ENCODE assay signal across 9 mouse cellular contexts in genomic region chr3:51395461-51396145, GRCm38 (mm10). TPM values are rescaled to one million over a fixed set of nuclear protein-coding genes. Genes with fewer than 3 reads are reported as not detected.
DNase-seq lines count a peak whose midpoint lies in the region; ATAC-seq lines count a peak whose summit lies in the region.
"Had no signal": no experiment of that assay in that cellular context is flagged by ENCODE, and none has a peak within 500 bp of the region (broad histone marks: within the 10 kb centered on the region; RNA-seq: fewer than 3 reads in every experiment).

No protein-coding gene starts in this region.

- peak overlapping the region; percentile 62 for H3K4me3 ChIP-seq in hindbrain, embryonic 10.5 days
- H3K4me3 ChIP-seq in hindbrain, embryonic 16.5 days (ENCODE audit: low read length) = no peak overlapping the region
- H3K4me3 ChIP-seq in embryonic facial prominence, embryonic 10.5 days = peak overlapping the region; percentile 63
- H3K4me3 ChIP-seq in limb, embryonic 12.5 days (replicated peaks) = peak overlapping the region; percentile 48

- H3K27ac ChIP-seq in hindbrain, embryonic 10.5 days = no peak overlapping the region
- no peak overlapping the region for H3K27ac ChIP-seq in hindbrain, embryonic 16.5 days (ENCODE audit: low read depth, low read length)
- H3K27ac ChIP-seq in embryonic facial prominence, embryonic 10.5 days (replicated peaks) = no peak overlapping the region
- H3K27ac ChIP-seq in limb, embryonic 12.5 days = no peak overlapping the region

- H3K9me3 ChIP-seq in hindbrain, embryonic 10.5 days = no peaks in the 10 kb centered on the region
- no peaks in the 10 kb centered on the region for H3K9me3 ChIP-seq in hindbrain, embryonic 16.5 days (ENCODE audit: control insufficient read depth, low read length)
- no peaks in the 10 kb centered on the region for H3K9me3 ChIP-seq in embryonic facial prominence, embryonic 10.5 days
- H3K9me3 ChIP-seq in limb, embryonic 12.5 days = no peaks in the 10 kb centered on the region
- H3K9me3 ChIP-seq: G1E had no signal

- no peak for DNase-seq in hindbrain, embryonic 10.5 days (ENCODE audit: low spot score)
- DNase-seq in A20 (ENCODE audit: low read depth, low spot score) = peak; percentile 66
- no peak for DNase-seq in embryonic facial prominence, embryonic 10.5 days (ENCODE audit: low spot score)
- DNase-seq in urinary bladder, adult 2 months (ENCODE audit: low spot score) = no peak
- no peak for DNase-seq in spleen, postnatal 36 days (ENCODE audit: low spot score in 2 of 2)

- no peak for ATAC-seq in hindbrain, embryonic 16.5 days
- no peak for ATAC-seq in limb, embryonic 12.5 days (ENCODE audit: insufficient number of reproducible peaks, insufficient read depth, low FRiP score, low TSS enrichment, low read depth)
- ATAC-seq in activated CD4-positive, CD25-positive, alpha-beta regulatory T cell, adult 4 months = no peak

- WGBS in hindbrain, embryonic 10.5 days = 17% methylated on average over 19 of the region's 19 CpGs
- WGBS in hindbrain, embryonic 16.5 days = 21% methylated on average over 19 of the region's 19 CpGs
- 14% methylated on average over 19 of the region's 19 CpGs for WGBS in embryonic facial prominence, embryonic 10.5 days
- 22% methylated on average over 19 of the region's 19 CpGs for WGBS in limb, embryonic 12.5 days

- H3K4me1 ChIP-seq in hindbrain, embryonic 10.5 days (replicated peaks) = peaks cover 27% of the 10 kb centered on the region
- peaks cover 7% of the 10 kb centered on the region for H3K4me1 ChIP-seq in hindbrain, embryonic 16.5 days (ENCODE audit: control insufficient read depth, insufficient read depth, low read depth, low read length)
- H3K4me1 ChIP-seq in embryonic facial prominence, embryonic 10.5 days = peaks cover 28% of the 10 kb centered on the region
- no peaks in the 10 kb centered on the region for H3K4me1 ChIP-seq in limb, embryonic 12.5 days (replicated peaks)

- no peak overlapping the region for H3K9ac ChIP-seq in hindbrain, embryonic 16.5 days (ENCODE audit: low read depth, low read length)
- no peak overlapping the region for H3K9ac ChIP-seq in limb, embryonic 12.5 days (replicated peaks)

- H3K36me3 ChIP-seq in hindbrain, embryonic 10.5 days = no peaks in the 10 kb centered on the region
- H3K36me3 ChIP-seq in hindbrain, embryonic 16.5 days (ENCODE audit: control insufficient read depth, insufficient read depth, low read length) = no peaks in the 10 kb centered on the region
- no peaks in the 10 kb centered on the region for H3K36me3 ChIP-seq in embryonic facial prominence, embryonic 10.5 days (replicated peaks)
- no peaks in the 10 kb centered on the region for H3K36me3 ChIP-seq in limb, embryonic 12.5 days

- H3K4me2 ChIP-seq in hindbrain, embryonic 16.5 days (ENCODE audit: low read length) = no peak overlapping the region; the same call in 1 of the 2 replicates
- H3K4me2 ChIP-seq in limb, embryonic 12.5 days = peak overlapping the region; percentile 80; the same call in 1 of the 2 replicates

- peaks cover 49% of the 10 kb centered on the region for H3K27me3 ChIP-seq in hindbrain, embryonic 10.5 days (ENCODE audit: insufficient read depth, poor library complexity, severe bottlenecking)
- H3K27me3 ChIP-seq in hindbrain, embryonic 16.5 days (replicated peaks; ENCODE audit: control insufficient read depth, insufficient read depth, low read length) = peaks cover 11% of the 10 kb centered on the region
- H3K27me3 ChIP-seq in embryonic facial prominence, embryonic 10.5 days (replicated peaks; ENCODE audit: low read depth, poor library complexity, severe bottlenecking) = peaks cover 49% of the 10 kb centered on the region
- peaks cover 40% of the 10 kb centered on the region for H3K27me3 ChIP-seq in limb, embryonic 12.5 days

RNA-seq across cellular contexts. Expression of gene Mgarp, which starts 0.9 kb away (rescaled TPM):
- polyA plus RNA-seq in hindbrain, embryonic 10.5 days (2016; fragmentation: Nextera tagmentation; extraction: Ambion mirVana) = 7.5 and 11.8 TPM in 2 replicates
- 1.8 and 2.2 TPM in 2 replicates for polyA plus RNA-seq in hindbrain, embryonic 16.5 days (2015; fragmentation: Nextera tagmentation; extraction: Ambion mirVana)
- polyA plus RNA-seq in embryonic facial prominence, embryonic 10.5 days (2016; fragmentation: Nextera tagmentation; extraction: Ambion mirVana) = 8.0 and 8.7 TPM in 2 replicates
- polyA plus RNA-seq in limb, embryonic 12.5 days (2016; fragmentation: Nextera tagmentation; extraction: Ambion mirVana) = 3.8 and 4.8 TPM in 2 replicates
- polyA plus RNA-seq in urinary bladder, adult 2 months (2012; rRNA removed) = 2.9 and 3.6 TPM in 2 replicates
- polyA plus RNA-seq in activated CD4-positive, CD25-positive, alpha-beta regulatory T cell, adult 4 months (2017; shearing (Covaris generic)) = 1 to 10 TPM; 1.5 to 6.0 TPM

RNA-seq across cellular contexts. Expression of gene Ndufc1, which starts 13.2 kb away (rescaled TPM):
- 675 and 776 TPM in 2 replicates for polyA plus RNA-seq in hindbrain, embryonic 10.5 days (2016; fragmentation: Nextera tagmentation; extraction: Ambion mirVana)
- 688 and 807 TPM in 2 replicates for polyA plus RNA-seq in hindbrain, embryonic 16.5 days (2015; fragmentation: Nextera tagmentation; extraction: Ambion mirVana)
- polyA plus RNA-seq in embryonic facial prominence, embryonic 10.5 days (2016; fragmentation: Nextera tagmentation; extraction: Ambion mirVana) = 646 and 663 TPM in 2 replicates
- 737 and 751 TPM in 2 replicates for polyA plus RNA-seq in limb, embryonic 12.5 days (2016; fragmentation: Nextera tagmentation; extraction: Ambion mirVana)
- polyA plus RNA-seq in urinary bladder, adult 2 months (2012; rRNA removed) = 295 and 320 TPM in 2 replicates
- polyA plus RNA-seq in activated CD4-positive, CD25-positive, alpha-beta regulatory T cell, adult 4 months (2017; shearing (Covaris generic)) = 100 to 1,000 TPM; 213 to 287 TPM

RNA-seq across cellular contexts. Expression of gene Naa15, which starts 19.3 kb away (rescaled TPM):
- 53.2 and 64.6 TPM in 2 replicates for polyA plus RNA-seq in hindbrain, embryonic 10.5 days (2016; fragmentation: Nextera tagmentation; extraction: Ambion mirVana)
- 32.6 and 34.5 TPM in 2 replicates for polyA plus RNA-seq in hindbrain, embryonic 16.5 days (2015; fragmentation: Nextera tagmentation; extraction: Ambion mirVana)
- 68.2 and 69.9 TPM in 2 replicates for polyA plus RNA-seq in embryonic facial prominence, embryonic 10.5 days (2016; fragmentation: Nextera tagmentation; extraction: Ambion mirVana)
- polyA plus RNA-seq in limb, embryonic 12.5 days (2016; fragmentation: Nextera tagmentation; extraction: Ambion mirVana) = 60.5 and 60.6 TPM in 2 replicates
- 21.1 and 22.9 TPM in 2 replicates for polyA plus RNA-seq in urinary bladder, adult 2 months (2012; rRNA removed)
- 10 to 100 TPM; 19.8 to 36.4 TPM for polyA plus RNA-seq in activated CD4-positive, CD25-positive, alpha-beta regulatory T cell, adult 4 months (2017; shearing (Covaris generic))

RNA-seq across cellular contexts. Expression of gene Elf2, which starts 55.1 kb away (rescaled TPM):
- polyA plus RNA-seq in hindbrain, embryonic 10.5 days (2016; fragmentation: Nextera tagmentation; extraction: Ambion mirVana) = 35.4 and 40.5 TPM in 2 replicates
- polyA plus RNA-seq in hindbrain, embryonic 16.5 days (2015; fragmentation: Nextera tagmentation; extraction: Ambion mirVana) = 30.2 and 31.4 TPM in 2 replicates
- polyA plus RNA-seq in embryonic facial prominence, embryonic 10.5 days (2016; fragmentation: Nextera tagmentation; extraction: Ambion mirVana) = 42.0 and 49.2 TPM in 2 replicates
- 56.6 and 59.3 TPM in 2 replicates for polyA plus RNA-seq in limb, embryonic 12.5 days (2016; fragmentation: Nextera tagmentation; extraction: Ambion mirVana)
- 52.0 and 53.9 TPM in 2 replicates for polyA plus RNA-seq in urinary bladder, adult 2 months (2012; rRNA removed)
- polyA plus RNA-seq in activated CD4-positive, CD25-positive, alpha-beta regulatory T cell, adult 4 months (2017; shearing (Covaris generic)) = 10 to 100 TPM; 41.0 to 54.1 TPM
